Mouse (Mus musculus): ENCODE results near the gene Zfp668.

DNA sequence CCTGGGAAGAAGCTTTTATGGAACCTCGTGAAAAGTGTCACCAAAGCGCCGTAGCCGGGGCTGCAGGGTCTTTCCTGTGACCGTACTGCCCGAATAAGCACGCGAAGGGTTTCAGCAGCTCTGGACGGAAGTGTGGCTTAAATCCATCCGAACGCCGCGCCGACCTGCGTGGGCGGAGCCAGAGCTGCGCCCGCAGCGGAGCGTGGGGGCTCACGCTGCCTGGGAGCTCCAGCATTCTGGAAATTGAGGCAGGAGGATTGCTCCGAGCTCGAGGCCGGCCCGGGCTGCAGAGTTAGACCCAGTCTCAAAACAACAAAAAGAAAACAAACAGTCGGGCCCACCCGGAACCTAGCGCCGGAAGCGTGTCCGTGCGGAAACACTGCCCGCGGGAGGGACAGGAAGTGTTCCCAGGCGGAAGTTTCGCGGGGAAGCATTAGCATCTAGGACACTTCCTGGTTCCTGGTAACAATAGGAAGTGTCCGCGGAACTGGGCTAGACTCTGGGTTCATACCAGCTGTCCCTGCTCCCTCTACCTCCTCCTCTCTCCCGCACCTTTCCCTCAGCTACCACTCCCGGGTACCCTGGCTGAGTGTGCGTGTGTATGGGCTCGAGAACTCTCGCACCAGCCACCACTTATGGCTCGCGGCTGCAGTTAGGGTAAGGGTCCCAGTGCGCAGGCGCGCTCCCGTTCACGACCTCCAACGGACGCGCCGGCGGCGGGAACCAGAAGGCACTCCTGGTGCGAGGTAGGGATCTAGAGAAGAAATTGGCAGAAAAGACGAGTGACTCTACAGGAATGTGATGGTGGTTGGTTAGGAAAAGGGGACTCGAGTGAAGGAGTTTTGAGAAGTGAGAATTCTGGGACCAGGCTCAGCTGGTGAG lies at the start of gene Zfp668:
- TF ChIP-seq POLR2A (IDR thresholded peaks at IDR 0.05; ENCODE audit: insufficient read depth, low read length): peak; percentile 46
- TF ChIP-seq EP300 (IDR thresholded peaks at IDR 0.05; ENCODE audit: insufficient read depth, low read depth, low read length): no peak

Measured in ES-Bruce4 (cell line).